Comparison of ENCODE assay signal across 20 mouse cellular contexts in the genomic region with DNA sequence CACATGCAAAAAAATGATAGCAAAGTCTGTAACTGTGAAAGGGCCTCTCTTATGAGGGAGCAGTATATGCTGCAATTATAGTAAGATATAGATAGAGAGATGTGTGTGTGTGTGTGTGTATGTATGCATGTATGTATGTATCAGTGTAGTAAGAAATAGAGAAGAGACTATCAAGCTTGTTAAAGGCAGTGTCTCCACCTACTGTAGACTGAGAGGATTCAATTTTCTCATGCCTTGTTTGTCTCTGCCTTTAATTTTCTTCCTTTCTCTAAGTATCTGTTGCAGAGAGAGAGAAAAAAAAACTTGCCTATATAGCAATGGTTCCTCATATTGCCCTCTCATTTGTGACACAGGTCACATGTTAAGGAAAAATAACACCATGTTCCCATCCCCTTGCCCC.
A peak's percentile ranks its signal among the peaks of the same experiment; 100 is the strongest.
DNase-seq lines count a peak whose midpoint lies in the region; ATAC-seq and TF ChIP-seq lines count a peak whose summit lies in the region.
"Had no signal": no experiment of that assay in that cellular context is flagged by ENCODE, and none has a peak within 500 bp of the region (broad histone marks: within the 10 kb centered on the region; RNA-seq: fewer than 3 reads in every experiment).

No protein-coding gene starts in this region.

- H3K4me1 ChIP-seq in forebrain, postnatal 0 days (ENCODE audit: insufficient read depth): no peaks in the 10 kb centered on the region
- H3K4me1 ChIP-seq in forebrain, embryonic 10.5 days: no peaks in the 10 kb centered on the region
- H3K4me1 ChIP-seq in midbrain, embryonic 14.5 days (ENCODE audit: control insufficient read depth, insufficient read depth, low read length): no peaks in the 10 kb centered on the region
- H3K4me1 ChIP-seq in midbrain, embryonic 13.5 days (replicated peaks): no peaks in the 10 kb centered on the region
- H3K4me1 ChIP-seq: forebrain, embryonic 13.5 days had no signal

- peak; percentile 11 for DNase-seq in forebrain, postnatal 0 days
- DNase-seq in forebrain, embryonic 10.5 days (ENCODE audit: extremely low spot score, low spot score): no peak
- DNase-seq in layer of hippocampus, adult 2 months (ENCODE audit: low spot score in 2 of 2): no peak
- DNase-seq in layer of hippocampus, postnatal 36 days: no peak
- DNase-seq in midbrain, embryonic 14.5 days: peak; percentile 28
- DNase-seq: adrenal gland, adult 2 months; adrenal gland, postnatal 10 days; adrenal gland, postnatal 25 days; cerebellum, adult 11 months; cerebellum, adult 18-20 months; cerebellum, adult 8-10 months; cerebellum, adult 9-11 months; cerebellum, postnatal 14 days; cerebellum, postnatal 36 days; embryo, embryonic 11 days had no signal

- H3K4me3 ChIP-seq in forebrain, postnatal 0 days (ENCODE audit: low read depth, low read length): no peak overlapping the region
- no peak overlapping the region for H3K4me3 ChIP-seq in forebrain, embryonic 10.5 days
- no peak overlapping the region for H3K4me3 ChIP-seq in layer of hippocampus, adult 2 months
- H3K4me3 ChIP-seq in midbrain, embryonic 14.5 days (replicated peaks; ENCODE audit: low read depth, low read length): no peak overlapping the region
- no peak overlapping the region for H3K4me3 ChIP-seq in midbrain, embryonic 13.5 days (replicated peaks)
- H3K4me3 ChIP-seq: embryonic facial prominence, embryonic 13.5 days; embryonic facial prominence, embryonic 15.5 days; erythroblast, embryonic 14.5 days; forebrain, embryonic 13.5 days had no signal

- no peak overlapping the region for H3K4me2 ChIP-seq in forebrain, postnatal 0 days (ENCODE audit: low read depth)
- no peak overlapping the region for H3K4me2 ChIP-seq in midbrain, embryonic 14.5 days (ENCODE audit: low read length)
- H3K4me2 ChIP-seq in midbrain, embryonic 13.5 days (replicated peaks): no peak overlapping the region
- H3K4me2 ChIP-seq: embryonic facial prominence, embryonic 13.5 days; embryonic facial prominence, embryonic 15.5 days; forebrain, embryonic 13.5 days had no signal

- no peak overlapping the region for H3K9ac ChIP-seq in forebrain, postnatal 0 days
- H3K9ac ChIP-seq in midbrain, embryonic 14.5 days (replicated peaks; ENCODE audit: low read length): no peak overlapping the region
- no peak overlapping the region for H3K9ac ChIP-seq in midbrain, embryonic 13.5 days (replicated peaks)
- H3K9ac ChIP-seq: embryonic facial prominence, embryonic 13.5 days; embryonic facial prominence, embryonic 15.5 days; forebrain, embryonic 13.5 days had no signal

- no peaks in the 10 kb centered on the region for H3K27me3 ChIP-seq in forebrain, postnatal 0 days (ENCODE audit: insufficient read depth, low read length)
- H3K27me3 ChIP-seq in forebrain, embryonic 10.5 days (ENCODE audit: poor library complexity, severe bottlenecking): no peaks in the 10 kb centered on the region
- no peaks in the 10 kb centered on the region for H3K27me3 ChIP-seq in midbrain, embryonic 14.5 days (ENCODE audit: control insufficient read depth, insufficient read depth, low read length)
- H3K27me3 ChIP-seq in midbrain, embryonic 13.5 days: no peaks in the 10 kb centered on the region
- H3K27me3 ChIP-seq: embryonic facial prominence, embryonic 13.5 days; embryonic facial prominence, embryonic 15.5 days; forebrain, embryonic 13.5 days had no signal

- H3K27ac ChIP-seq in forebrain, postnatal 0 days (ENCODE audit: low read depth, low read length): no peak overlapping the region
- H3K27ac ChIP-seq in forebrain, embryonic 10.5 days: no peak overlapping the region
- no peak overlapping the region for H3K27ac ChIP-seq in layer of hippocampus, adult 2 months
- H3K27ac ChIP-seq in midbrain, embryonic 14.5 days (replicated peaks; ENCODE audit: low read depth, low read length): no peak overlapping the region
- no peak overlapping the region for H3K27ac ChIP-seq in midbrain, embryonic 13.5 days
- H3K27ac ChIP-seq: embryonic facial prominence, embryonic 13.5 days; embryonic facial prominence, embryonic 15.5 days; forebrain, embryonic 13.5 days had no signal

- no peaks in the 10 kb centered on the region for H3K9me3 ChIP-seq in forebrain, postnatal 0 days (ENCODE audit: low read length)
- no peaks in the 10 kb centered on the region for H3K9me3 ChIP-seq in forebrain, embryonic 10.5 days
- no peaks in the 10 kb centered on the region for H3K9me3 ChIP-seq in midbrain, embryonic 14.5 days (ENCODE audit: control insufficient read depth, low read length)
- H3K9me3 ChIP-seq in midbrain, embryonic 13.5 days: no peaks in the 10 kb centered on the region
- H3K9me3 ChIP-seq: embryonic facial prominence, embryonic 13.5 days; embryonic facial prominence, embryonic 15.5 days; forebrain, embryonic 13.5 days had no signal

- no peak for ATAC-seq in forebrain, postnatal 0 days
- no peak for ATAC-seq in midbrain, embryonic 14.5 days (ENCODE audit: low FRiP score, low TSS enrichment)
- ATAC-seq in midbrain, embryonic 13.5 days: no peak
- ATAC-seq: forebrain, embryonic 13.5 days had no signal

- TF ChIP-seq CTCF in forebrain, postnatal 0 days (IDR thresholded peaks at IDR 0.05; ENCODE audit: low read depth): peak; percentile 55
- TF ChIP-seq CTCF in layer of hippocampus, adult 2 months (conservative IDR thresholded peaks at IDR 0.05): peak; percentile 61

- no peaks in the 10 kb centered on the region for H3K36me3 ChIP-seq in forebrain, postnatal 0 days (ENCODE audit: insufficient read depth)
- no peaks in the 10 kb centered on the region for H3K36me3 ChIP-seq in forebrain, embryonic 10.5 days (replicated peaks)
- H3K36me3 ChIP-seq in midbrain, embryonic 14.5 days (ENCODE audit: control insufficient read depth, insufficient read depth, low read length): no peaks in the 10 kb centered on the region
- H3K36me3 ChIP-seq in midbrain, embryonic 13.5 days: no peaks in the 10 kb centered on the region
- H3K36me3 ChIP-seq: embryonic facial prominence, embryonic 13.5 days; embryonic facial prominence, embryonic 15.5 days had no signal

Comparison
In these comparisons a context has a peak if more than half of its experiments do, and no peak if none do; other contexts are left out.
1. DNase-seq: peak in forebrain, postnatal 0 days (single experiment) and midbrain, embryonic 14.5 days (single experiment); none in forebrain, embryonic 10.5 days (single experiment), layer of hippocampus, adult 2 months (0 of 2) and layer of hippocampus, postnatal 36 days (0 of 2).